Mouse (Mus musculus) myocyte (in vitro differentiated cells): ENCODE results near the gene Nfu1.

ENCODE experiments used
- MYOG ChIP-seq, 3 experiments: IDR thresholded peaks; one replicate each; pipeline ENCODE4 v1.6.1; 2011; ENCODE audit warnings: control low read depth in 2 of 3, low read depth in 2 of 3, mild to moderate bottlenecking in 2 of 3; ENCODE audit not compliant: insufficient read length in 2 of 3, control insufficient read depth in 1 of 3, insufficient read depth in 1 of 3
- USF1 ChIP-seq: IDR thresholded peaks from one replicate; pipeline ENCODE4 v1.6.1; 2011; ENCODE audit warnings: low read depth, mild to moderate bottlenecking, control low read depth, moderate library complexity

- TF ChIP-seq MYOG (IDR thresholded peaks at IDR 0.05; ENCODE audit: control insufficient read depth in 1 of 3, insufficient read depth in 1 of 3, insufficient read length in 2 of 3, low read depth in 2 of 3) (no peak), USF1 (no peak)
Measured at GRCm38 (mm10) chr6:87005577-87005976, 3.5 kb upstream of the Nfu1 start.
